Mouse (Mus musculus) small intestine, adult 2 months (tissue): ENCODE measurements around the gene Mctp1. TPM values are rescaled to one million over a fixed set of nuclear protein-coding genes. Genes with fewer than 3 reads are reported as not detected.

Experiments used
- H3K27ac ChIP-seq: fragments of 200-500 bp; 2 replicates; pipeline ENCODE4 v1.5.1; 2012; ENCODE audit warnings: low read depth, low read length, control low read depth, inconsistent platforms; ENCODE audit not compliant: insufficient read depth
- H3K27me3 ChIP-seq: fragments of 200-500 bp; 2 replicates; pipeline ENCODE4 v1.6.1; 2012; ENCODE audit warnings: mild to moderate bottlenecking, moderate library complexity, low read length, inconsistent platforms; ENCODE audit not compliant: control insufficient read depth, insufficient read depth
- H3K36me3 ChIP-seq: fragments of 200-500 bp; 2 replicates; pipeline ENCODE4 v1.6.1; 2012; ENCODE audit warnings: mild to moderate bottlenecking, low read length, control low read depth, inconsistent platforms; ENCODE audit not compliant: control insufficient read depth, insufficient read depth
- H3K4me1 ChIP-seq: fragments of 200-500 bp; 2 replicates; pipeline ENCODE4 v1.6.1; 2012; ENCODE audit warnings: low read length, inconsistent platforms, mixed read lengths; ENCODE audit not compliant: control insufficient read depth, insufficient read depth, insufficient read length
- H3K4me3 ChIP-seq: fragments of 200-500 bp; 2 replicates; pipeline ENCODE4 v1.5.1; 2012; ENCODE audit warnings: low read depth, mild to moderate bottlenecking, control low read depth, inconsistent platforms, low read length, moderate library complexity
- CTCF ChIP-seq: fragments of 200-500 bp; IDR thresholded peaks from 2 replicates; pipeline ENCODE4 v1.5.1; 2012; ENCODE audit warnings: low read depth, mild to moderate bottlenecking, control low read depth, inconsistent platforms, low read length, moderate library complexity, mixed read lengths; ENCODE audit not compliant: insufficient replicate concordance, insufficient read length; ENCODE audit errors: extremely low read depth
- POLR2A ChIP-seq: fragments of 200-500 bp; IDR thresholded peaks from 2 replicates; pipeline ENCODE4 v1.6.1; 2012; ENCODE audit warnings: low read depth, mild to moderate bottlenecking, control low read depth, inconsistent platforms, low read length, moderate library complexity
- WGBS: fragments of 180-500 bp; shearing (Covaris S2); methylation state at CpG from one replicate; pipeline ENCODE4 v1.1.7; 2018; 5-methylcytosine and 5-hydroxymethylcytosine counted together
- polyA plus RNA-seq: library from polyadenylated mRNA; depleted of rRNA; stranded (reverse); fragments of >200 nt; gene quantifications from 2 replicates; pipeline ENCODE4 v1.2.3, GENCODE M21; 2012

Gene Mctp1
- polyA plus RNA-seq, 1 experiment: 0.14 TPM

GRCm38 (mm10) chr13:76611499-76611898 lies 227.2 kb downstream of the Mctp1 start:
- Histone ChIP-seq H3K4me1 (no peaks in the 10 kb centered on the region), H3K36me3 (no peaks in the 10 kb centered on the region), H3K4me3 (no peak overlapping the region), H3K27ac (no peak overlapping the region), H3K27me3 (no peaks in the 10 kb centered on the region)
- TF ChIP-seq POLR2A (no peak), CTCF (no peak)
- WGBS: 84% methylated on average over 2 of the region's 2 CpGs

GRCm38 (mm10) chr13:76620111-76620510 lies 235.8 kb downstream of the Mctp1 start:
- TF ChIP-seq POLR2A: no peak
- TF ChIP-seq CTCF: no peak
- Histone ChIP-seq H3K27me3 (no peaks in the 10 kb centered on the region), H3K27ac (no peak overlapping the region), H3K4me1 (no peaks in the 10 kb centered on the region), H3K36me3 (no peaks in the 10 kb centered on the region), H3K4me3 (no peak overlapping the region)

GRCm38 (mm10) chr13:76620525-76620924 lies 236.2 kb downstream of the Mctp1 start:
- H3K4me3 ChIP-seq: no peak overlapping the region
- no peak for TF ChIP-seq POLR2A
- no peak for TF ChIP-seq CTCF
- no peaks in the 10 kb centered on the region for H3K27me3 ChIP-seq
- no peaks in the 10 kb centered on the region for H3K36me3 ChIP-seq
- 28% methylated on average over 1 of the region's 1 CpGs for WGBS
- H3K4me1 ChIP-seq: no peaks in the 10 kb centered on the region
- H3K27ac ChIP-seq: no peak overlapping the region

GRCm38 (mm10) chr13:76633707-76634106 lies 249.4 kb downstream of the Mctp1 start:
- no peak for TF ChIP-seq POLR2A
- TF ChIP-seq CTCF: no peak
- H3K4me3 ChIP-seq: no peak overlapping the region
- H3K4me1 ChIP-seq: no peaks in the 10 kb centered on the region
- WGBS: 70% methylated on average over 1 of the region's 1 CpGs
- H3K27ac ChIP-seq: no peak overlapping the region
- no peaks in the 10 kb centered on the region for H3K27me3 ChIP-seq
- H3K36me3 ChIP-seq: no peaks in the 10 kb centered on the region

- WGBS: 73% methylated on average over 2 of the region's 2 CpGs
- Histone ChIP-seq H3K4me1 (no peaks in the 10 kb centered on the region), H3K36me3 (no peaks in the 10 kb centered on the region), H3K27me3 (no peaks in the 10 kb centered on the region), H3K4me3 (no peak overlapping the region), H3K27ac (no peak overlapping the region)
- TF ChIP-seq CTCF (no peak), POLR2A (no peak)
These were observed 253.9 kb downstream of the Mctp1 start for GRCm38 (mm10) chr13:76638282-76638681.

- Histone ChIP-seq H3K4me3 (no peak overlapping the region), H3K36me3 (no peaks in the 10 kb centered on the region), H3K4me1 (no peaks in the 10 kb centered on the region), H3K27me3 (no peaks in the 10 kb centered on the region), H3K27ac (no peak overlapping the region)
- TF ChIP-seq CTCF: no peak
- TF ChIP-seq POLR2A: no peak
These were observed 275.2 kb downstream of the Mctp1 start for GRCm38 (mm10) chr13:76659523-76659922.

- H3K4me3 ChIP-seq: no peak overlapping the region
- H3K27me3 ChIP-seq: no peaks in the 10 kb centered on the region
- no peak overlapping the region for H3K27ac ChIP-seq
- no peaks in the 10 kb centered on the region for H3K36me3 ChIP-seq
- no peak for TF ChIP-seq POLR2A
- no peak for TF ChIP-seq CTCF
- H3K4me1 ChIP-seq: no peaks in the 10 kb centered on the region
These were observed 297.0 kb downstream of the Mctp1 start for GRCm38 (mm10) chr13:76681286-76681685.

GRCm38 (mm10) chr13:76689349-76689748 lies 305.0 kb downstream of the Mctp1 start:
- no peaks in the 10 kb centered on the region for H3K36me3 ChIP-seq
- WGBS: 76% methylated on average over 2 of the region's 2 CpGs
- H3K4me1 ChIP-seq: no peaks in the 10 kb centered on the region
- TF ChIP-seq POLR2A (no peak), CTCF (no peak)
- no peaks in the 10 kb centered on the region for H3K27me3 ChIP-seq
- H3K4me3 ChIP-seq: no peak overlapping the region
- no peak overlapping the region for H3K27ac ChIP-seq

GRCm38 (mm10) chr13:76690143-76690542 lies 305.8 kb downstream of the Mctp1 start:
- H3K36me3 ChIP-seq: no peaks in the 10 kb centered on the region
- H3K27me3 ChIP-seq: no peaks in the 10 kb centered on the region
- H3K4me3 ChIP-seq: no peak overlapping the region
- TF ChIP-seq CTCF (no peak), POLR2A (no peak)
- H3K27ac ChIP-seq: no peak overlapping the region
- H3K4me1 ChIP-seq: no peaks in the 10 kb centered on the region
